Mouse (Mus musculus): Measurements from ENCODE around the gene Hoxd3. TPM values are rescaled to one million over a fixed set of nuclear protein-coding genes. Genes with fewer than 3 reads are reported as not detected.

The Hoxd3 gene
- polyA plus RNA-seq, 1 experiment from 2014 or later = not detected

DNA sequence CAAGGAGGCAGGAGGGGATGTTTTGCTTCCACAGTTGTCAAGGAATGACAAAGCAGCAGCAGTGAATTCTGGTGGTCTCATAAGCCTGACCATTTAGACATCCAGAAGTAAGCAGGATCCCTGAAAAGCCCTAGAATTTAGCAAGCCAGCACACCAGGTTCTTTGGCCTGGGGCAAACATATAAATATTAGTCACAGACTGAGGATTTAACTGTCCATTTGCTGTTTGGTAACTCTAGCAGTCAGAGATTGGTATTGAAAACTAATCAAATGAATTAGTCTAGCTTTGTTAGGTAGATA lies 30.2 kb downstream of the Hoxd3 start:
- H3K27ac ChIP-seq (replicated peaks) = no peak overlapping the region
- H3K4me3 ChIP-seq (replicated peaks) = no peak overlapping the region
- H3K4me2 ChIP-seq = no peak overlapping the region
- peaks cover 99% of the 10 kb centered on the region for H3K27me3 ChIP-seq
- no peaks in the 10 kb centered on the region for H3K4me1 ChIP-seq (replicated peaks)
- H3K9ac ChIP-seq = no peak overlapping the region
- no peak for ATAC-seq (ENCODE audit: insufficient read depth)
- no peaks in the 10 kb centered on the region for H3K36me3 ChIP-seq (replicated peaks)
- H3K9me3 ChIP-seq (replicated peaks) = no peaks in the 10 kb centered on the region

DNA sequence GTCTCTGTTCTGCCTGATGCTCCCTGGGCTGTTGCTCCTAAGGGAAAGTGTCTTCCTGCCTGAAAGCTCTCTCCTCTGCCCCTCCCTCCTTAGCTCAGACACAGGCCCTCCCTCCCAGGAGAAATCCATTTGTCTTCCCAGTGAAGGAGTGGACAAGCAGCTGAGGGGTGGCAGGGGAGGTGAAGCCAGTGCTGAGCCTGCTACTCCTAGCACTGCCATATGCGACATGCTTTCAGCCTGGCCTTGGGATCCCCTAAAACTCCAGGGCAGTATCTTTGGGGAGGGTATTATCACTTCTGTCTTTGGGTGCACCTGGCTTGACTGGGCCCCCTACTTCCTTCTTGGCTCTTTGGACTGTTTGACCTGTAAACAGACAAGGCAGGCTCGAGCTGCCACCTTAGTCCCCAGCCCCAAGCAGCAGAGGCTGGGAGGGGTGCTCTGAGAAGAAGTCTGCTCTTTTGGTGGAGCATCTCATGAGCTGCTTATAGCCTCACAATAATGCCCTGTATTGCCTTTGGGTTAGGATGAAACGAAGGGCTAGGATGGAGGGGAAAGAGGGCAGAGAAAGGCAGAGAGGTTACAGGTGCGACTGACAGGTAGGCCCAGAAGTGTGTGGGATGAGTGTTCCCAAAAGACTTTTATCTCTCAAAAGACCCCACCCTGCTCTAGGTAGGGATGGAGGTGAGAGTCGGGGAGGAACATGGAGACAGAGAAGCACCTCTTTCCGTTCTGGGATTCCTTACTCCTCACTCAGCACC lies 34.0 kb downstream of the Hoxd3 start:
- H3K9ac ChIP-seq = no peak overlapping the region
- no peak overlapping the region for H3K27ac ChIP-seq (replicated peaks)
- WGBS (ENCODE audit: insufficient replicate concordance) = 11% methylated on average over 6 of the region's 6 CpGs
- H3K4me3 ChIP-seq (replicated peaks) = no peak overlapping the region
- H3K4me1 ChIP-seq (replicated peaks) = no peaks in the 10 kb centered on the region
- no peaks in the 10 kb centered on the region for H3K36me3 ChIP-seq (replicated peaks)
- no peak for ATAC-seq (ENCODE audit: insufficient read depth)
- no peak overlapping the region for H3K4me2 ChIP-seq
- no peaks in the 10 kb centered on the region for H3K9me3 ChIP-seq (replicated peaks)
- peaks cover 99% of the 10 kb centered on the region for H3K27me3 ChIP-seq

DNA sequence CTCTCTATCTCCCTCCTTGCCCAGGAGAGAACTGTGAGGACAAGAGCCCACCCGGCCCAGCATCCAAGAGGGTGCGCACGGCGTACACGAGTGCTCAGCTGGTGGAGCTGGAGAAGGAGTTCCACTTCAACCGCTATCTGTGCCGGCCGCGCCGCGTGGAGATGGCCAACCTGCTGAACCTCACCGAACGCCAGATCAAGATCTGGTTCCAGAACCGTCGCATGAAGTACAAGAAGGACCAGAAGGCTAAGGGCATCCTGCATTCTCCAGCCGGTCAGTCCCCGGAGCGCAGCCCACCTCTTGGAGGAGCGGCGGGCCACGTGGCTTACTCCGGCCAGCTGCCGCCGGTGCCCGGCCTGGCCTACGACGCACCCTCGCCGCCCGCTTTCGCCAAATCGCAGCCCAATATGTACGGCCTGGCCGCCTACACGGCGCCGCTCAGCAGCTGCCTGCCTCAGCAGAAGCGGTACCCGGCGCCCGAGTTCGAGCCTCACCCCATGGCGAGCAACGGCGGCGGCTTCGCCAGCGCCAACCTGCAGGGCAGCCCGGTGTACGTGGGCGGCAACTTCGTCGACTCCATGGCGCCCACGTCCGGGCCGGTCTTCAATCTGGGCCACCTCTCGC lies 34.7 kb downstream of the Hoxd3 start:
- H3K27ac ChIP-seq (replicated peaks) = no peak overlapping the region
- H3K4me2 ChIP-seq = no peak overlapping the region
- no peaks in the 10 kb centered on the region for H3K9me3 ChIP-seq (replicated peaks)
- WGBS (ENCODE audit: insufficient replicate concordance) = 6% methylated on average over 58 of the region's 58 CpGs
- H3K36me3 ChIP-seq (replicated peaks) = no peaks in the 10 kb centered on the region
- no peak for ATAC-seq (ENCODE audit: insufficient read depth)
- H3K4me3 ChIP-seq (replicated peaks) = no peak overlapping the region
- H3K27me3 ChIP-seq = peaks cover 99% of the 10 kb centered on the region
- no peaks in the 10 kb centered on the region for H3K4me1 ChIP-seq (replicated peaks)
- H3K9ac ChIP-seq = no peak overlapping the region

DNA sequence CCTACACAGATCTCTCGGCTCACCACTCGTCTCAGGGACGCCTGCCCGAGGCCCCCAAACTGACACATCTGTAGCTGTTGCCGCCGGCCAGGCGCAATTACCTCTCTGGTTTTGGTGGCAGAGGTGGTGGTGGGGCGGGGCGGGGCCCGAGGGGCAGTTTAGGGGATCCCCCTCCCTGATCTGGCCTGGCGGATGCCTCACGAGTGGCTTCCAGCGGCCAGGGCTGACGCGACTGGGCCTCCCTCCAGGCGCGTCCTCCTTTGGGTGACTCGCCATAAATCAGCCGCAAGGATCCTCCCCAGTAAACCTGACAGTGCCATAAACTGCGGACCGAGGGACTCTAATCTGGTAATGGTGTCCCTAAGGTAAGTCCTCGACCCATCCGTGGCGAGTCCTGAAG lies 35.3 kb downstream of the Hoxd3 start:
- Histone ChIP-seq H3K27me3 (peaks cover 99% of the 10 kb centered on the region), H3K4me1 (replicated peaks) (no peaks in the 10 kb centered on the region), H3K4me2 (no peak overlapping the region), H3K27ac (replicated peaks) (no peak overlapping the region), H3K9me3 (replicated peaks) (no peaks in the 10 kb centered on the region), H3K4me3 (replicated peaks) (no peak overlapping the region), H3K36me3 (replicated peaks) (no peaks in the 10 kb centered on the region), H3K9ac (no peak overlapping the region)
- 5% methylated on average over 24 of the region's 24 CpGs for WGBS (ENCODE audit: insufficient replicate concordance)
- no peak for ATAC-seq (ENCODE audit: insufficient read depth)

DNA sequence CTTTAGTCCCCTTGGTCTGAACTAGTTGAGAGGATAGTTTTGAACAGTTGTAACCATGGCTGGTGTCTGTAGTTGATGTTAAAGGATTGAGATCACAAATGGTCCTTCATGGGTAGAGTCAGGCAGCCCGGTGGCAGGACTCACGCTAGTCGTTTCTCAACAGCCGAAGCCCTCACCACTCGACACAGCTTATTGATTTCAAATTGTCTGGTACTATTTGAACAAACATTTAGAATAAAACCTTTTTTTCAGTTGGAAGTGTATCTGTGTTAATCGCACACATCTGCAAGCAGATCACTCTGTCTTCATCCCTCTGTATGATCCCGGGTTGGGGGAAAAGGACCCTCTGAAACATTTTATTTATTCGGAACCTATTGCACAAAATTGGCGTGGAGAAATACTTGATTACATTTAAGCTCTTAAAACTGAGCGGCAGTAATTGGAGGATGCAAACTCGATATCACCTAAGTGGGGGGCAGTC lies 36.0 kb downstream of the Hoxd3 start:
- H3K4me3 ChIP-seq (replicated peaks) = no peak overlapping the region
- no peaks in the 10 kb centered on the region for H3K4me1 ChIP-seq (replicated peaks)
- WGBS (ENCODE audit: insufficient replicate concordance) = 22% methylated on average over 11 of the region's 11 CpGs
- H3K27me3 ChIP-seq = peaks cover 99% of the 10 kb centered on the region
- H3K36me3 ChIP-seq (replicated peaks) = no peaks in the 10 kb centered on the region
- no peak overlapping the region for H3K4me2 ChIP-seq
- no peak overlapping the region for H3K27ac ChIP-seq (replicated peaks)
- no peaks in the 10 kb centered on the region for H3K9me3 ChIP-seq (replicated peaks)
- no peak overlapping the region for H3K9ac ChIP-seq
- no peak for ATAC-seq (ENCODE audit: insufficient read depth)

DNA sequence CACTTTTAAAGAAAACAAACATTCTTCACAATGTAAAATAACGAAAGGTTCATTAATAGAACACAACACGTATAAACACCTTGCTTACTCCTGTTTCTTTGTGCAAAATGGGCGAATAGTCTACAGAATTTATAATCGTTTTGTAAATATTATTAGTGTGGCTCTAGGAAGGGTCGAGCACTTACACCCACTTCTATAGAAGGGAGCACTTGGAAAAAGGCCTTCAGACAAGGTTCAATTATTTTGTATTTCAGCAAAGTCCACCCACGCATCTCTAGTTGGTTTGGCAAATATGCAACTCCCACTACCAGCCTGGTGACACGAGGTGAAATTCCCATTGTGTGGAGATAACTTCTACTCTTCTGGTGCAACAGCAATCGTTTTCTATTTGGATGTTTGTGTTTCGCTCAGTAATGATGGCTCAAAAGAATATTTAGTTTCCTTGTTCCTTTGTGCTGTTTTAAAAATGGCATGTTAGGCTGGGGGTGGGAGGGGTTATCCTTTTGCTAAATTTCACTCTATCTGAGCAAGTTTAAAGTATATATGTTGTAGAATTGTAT lies 36.8 kb downstream of the Hoxd3 start:
- no peak overlapping the region for H3K27ac ChIP-seq (replicated peaks)
- H3K9ac ChIP-seq = no peak overlapping the region
- H3K4me3 ChIP-seq (replicated peaks) = no peak overlapping the region
- no peaks in the 10 kb centered on the region for H3K36me3 ChIP-seq (replicated peaks)
- H3K27me3 ChIP-seq = peaks cover 100% of the 10 kb centered on the region
- no peaks in the 10 kb centered on the region for H3K9me3 ChIP-seq (replicated peaks)
- H3K4me1 ChIP-seq (replicated peaks) = no peaks in the 10 kb centered on the region
- H3K4me2 ChIP-seq = no peak overlapping the region
- no peak for ATAC-seq (ENCODE audit: insufficient read depth)
- 13% methylated on average over 9 of the region's 9 CpGs for WGBS (ENCODE audit: insufficient replicate concordance)

DNA sequence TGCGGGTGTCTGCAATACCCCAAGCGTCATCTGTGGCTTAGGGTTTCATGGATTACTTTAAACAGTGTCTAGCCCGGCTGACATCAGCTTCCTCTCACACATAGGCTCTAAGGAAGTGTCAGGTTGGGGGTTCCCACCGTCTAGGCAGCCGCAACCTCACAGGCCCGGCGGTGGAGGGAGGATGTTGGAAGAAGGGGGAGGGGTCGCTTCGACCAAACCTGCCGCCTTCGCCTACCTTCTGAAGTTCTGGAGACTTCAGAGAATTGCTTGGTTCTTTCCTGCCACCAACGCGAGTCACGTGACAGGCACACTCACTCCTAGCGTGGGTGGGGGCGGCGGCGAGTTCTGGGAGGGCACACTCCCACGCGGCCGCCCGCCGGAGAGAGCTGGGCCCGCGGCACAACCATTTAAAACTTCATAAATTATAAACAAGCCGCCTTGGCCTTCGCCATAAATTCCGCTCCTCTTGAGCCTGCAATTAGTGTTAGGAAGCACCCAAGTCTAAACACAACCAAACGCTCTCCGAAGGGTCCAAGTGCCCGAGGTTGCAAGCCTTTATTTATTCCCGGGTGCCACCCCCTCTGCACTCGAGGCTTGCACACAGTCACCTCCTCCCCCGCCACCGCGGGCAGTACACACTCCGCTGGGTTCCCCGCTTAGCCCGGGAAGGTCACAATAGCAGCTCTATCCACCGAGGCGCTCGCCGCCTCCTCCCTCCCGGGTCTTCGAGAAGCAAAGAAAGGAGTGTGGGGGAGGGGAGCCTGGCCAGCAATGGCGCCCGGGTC lies 37.8 kb downstream of the Hoxd3 start:
- 2% methylated on average over 47 of the region's 47 CpGs for WGBS (ENCODE audit: insufficient replicate concordance)
- Histone ChIP-seq H3K27ac (replicated peaks) (no peak overlapping the region), H3K4me1 (replicated peaks) (no peaks in the 10 kb centered on the region), H3K9ac (no peak overlapping the region), H3K4me2 (no peak overlapping the region; the same call in 1 of the 2 replicates), H3K27me3 (peaks cover 100% of the 10 kb centered on the region), H3K36me3 (replicated peaks) (no peaks in the 10 kb centered on the region), H3K9me3 (replicated peaks) (no peaks in the 10 kb centered on the region), H3K4me3 (replicated peaks) (no peak overlapping the region)
- ATAC-seq (ENCODE audit: insufficient read depth) = no peak

DNA sequence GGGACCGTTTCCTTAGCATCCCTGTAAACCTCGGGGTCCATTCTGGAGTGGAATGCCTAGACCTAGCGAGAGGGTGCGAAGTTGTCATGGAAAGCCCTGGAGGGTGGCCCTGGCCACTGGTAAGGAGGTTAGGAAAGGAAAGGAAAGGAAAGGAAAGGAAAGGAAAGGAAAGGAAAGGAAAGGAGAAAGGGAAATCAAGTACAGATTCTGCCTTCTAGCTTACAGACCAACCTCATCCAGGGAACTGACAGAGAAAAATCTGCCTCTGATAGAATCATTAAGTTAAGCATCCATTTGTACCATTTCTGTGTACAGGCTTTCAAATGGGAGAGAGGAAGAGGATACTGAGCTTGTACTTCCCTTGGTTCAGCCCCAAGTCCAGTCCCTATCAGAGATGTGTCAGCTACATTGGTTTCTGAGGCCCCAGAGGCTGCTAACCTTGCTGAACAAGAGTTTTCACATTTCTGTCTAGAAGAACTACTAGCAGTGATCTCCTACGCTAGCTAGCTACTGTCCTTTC lies 39.1 kb downstream of the Hoxd3 start:
- no peak overlapping the region for H3K4me3 ChIP-seq (replicated peaks)
- H3K9ac ChIP-seq = no peak overlapping the region
- peaks cover 99% of the 10 kb centered on the region for H3K27me3 ChIP-seq
- no peaks in the 10 kb centered on the region for H3K9me3 ChIP-seq (replicated peaks)
- no peaks in the 10 kb centered on the region for H3K36me3 ChIP-seq (replicated peaks)
- H3K27ac ChIP-seq (replicated peaks) = no peak overlapping the region
- ATAC-seq (ENCODE audit: insufficient read depth) = no peak
- H3K4me2 ChIP-seq = no peak overlapping the region
- no peaks in the 10 kb centered on the region for H3K4me1 ChIP-seq (replicated peaks)
- WGBS (ENCODE audit: insufficient replicate concordance) = 22% methylated on average over 5 of the region's 5 CpGs

DNA sequence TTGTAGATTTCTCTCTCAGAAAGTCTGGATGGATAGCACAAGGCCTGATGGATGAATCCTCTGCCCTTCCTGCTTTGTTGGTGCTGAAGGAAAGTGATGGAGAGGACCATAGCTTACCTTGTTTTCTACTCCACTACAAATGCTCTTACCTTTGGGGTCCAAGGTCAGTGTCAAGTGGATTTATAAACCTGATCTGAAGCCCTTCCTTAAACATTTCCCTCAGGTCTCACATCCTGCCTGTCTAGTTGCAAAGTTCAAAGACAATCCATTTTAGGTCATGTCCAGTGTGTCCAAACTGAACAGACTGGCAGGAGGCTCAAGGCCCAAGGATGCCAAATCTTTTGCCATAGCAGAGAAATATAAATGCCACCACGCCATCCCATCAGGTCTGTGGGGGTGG lies 40.1 kb downstream of the Hoxd3 start:
- Histone ChIP-seq H3K4me1 (replicated peaks) (no peaks in the 10 kb centered on the region), H3K4me2 (no peak overlapping the region), H3K9me3 (replicated peaks) (no peaks in the 10 kb centered on the region), H3K27me3 (peaks cover 98% of the 10 kb centered on the region), H3K9ac (no peak overlapping the region), H3K4me3 (replicated peaks) (no peak overlapping the region), H3K27ac (replicated peaks) (no peak overlapping the region), H3K36me3 (replicated peaks) (no peaks in the 10 kb centered on the region)
- WGBS (ENCODE audit: insufficient replicate concordance) = 27% methylated on average over 1 of the region's 1 CpGs
- ATAC-seq (ENCODE audit: insufficient read depth) = no peak

DNA sequence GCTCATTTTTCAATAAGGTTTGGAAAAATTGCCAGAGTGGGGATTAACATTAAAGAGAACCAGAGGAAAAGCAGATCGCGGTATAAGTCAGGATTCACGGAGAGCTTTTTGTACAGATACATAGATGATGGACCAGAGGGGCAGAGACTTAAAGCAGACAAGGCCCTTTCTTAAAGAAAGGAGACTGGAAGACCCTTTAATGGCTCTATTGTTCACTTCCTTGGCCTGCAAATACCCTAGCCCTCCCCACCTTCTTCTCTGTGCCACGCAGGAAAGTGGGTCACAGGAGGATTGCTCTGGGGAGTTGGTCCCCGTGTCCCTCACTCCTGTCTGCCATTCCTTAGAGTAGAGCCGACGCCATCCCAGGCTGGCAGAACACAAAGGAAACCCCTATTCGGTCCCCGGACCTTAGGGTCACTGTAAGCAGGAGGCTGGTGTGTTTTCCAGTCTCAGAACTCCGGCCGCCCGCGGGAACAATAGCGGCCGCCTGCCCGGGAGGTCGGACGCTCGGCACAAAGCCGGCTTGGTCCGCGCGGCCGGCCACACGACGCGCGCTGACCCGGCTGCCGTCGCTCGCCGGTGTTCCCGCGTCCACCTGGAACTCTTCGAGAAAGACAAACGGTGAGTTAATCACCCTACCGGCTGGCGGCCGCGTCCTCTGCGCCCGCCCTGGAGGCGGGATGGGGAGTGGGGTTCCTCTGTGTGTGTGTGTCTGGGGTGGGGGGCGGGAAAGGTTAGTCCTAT lies 40.9 kb downstream of the Hoxd3 start:
- H3K4me3 ChIP-seq (replicated peaks) = no peak overlapping the region
- peaks cover 97% of the 10 kb centered on the region for H3K27me3 ChIP-seq
- no peak overlapping the region for H3K27ac ChIP-seq (replicated peaks)
- no peaks in the 10 kb centered on the region for H3K4me1 ChIP-seq (replicated peaks)
- no peak for ATAC-seq (ENCODE audit: insufficient read depth)
- no peaks in the 10 kb centered on the region for H3K9me3 ChIP-seq (replicated peaks)
- no peak overlapping the region for H3K4me2 ChIP-seq
- no peak overlapping the region for H3K9ac ChIP-seq
- no peaks in the 10 kb centered on the region for H3K36me3 ChIP-seq (replicated peaks)
- WGBS (ENCODE audit: insufficient replicate concordance) = 4% methylated on average over 45 of the region's 45 CpGs

DNA sequence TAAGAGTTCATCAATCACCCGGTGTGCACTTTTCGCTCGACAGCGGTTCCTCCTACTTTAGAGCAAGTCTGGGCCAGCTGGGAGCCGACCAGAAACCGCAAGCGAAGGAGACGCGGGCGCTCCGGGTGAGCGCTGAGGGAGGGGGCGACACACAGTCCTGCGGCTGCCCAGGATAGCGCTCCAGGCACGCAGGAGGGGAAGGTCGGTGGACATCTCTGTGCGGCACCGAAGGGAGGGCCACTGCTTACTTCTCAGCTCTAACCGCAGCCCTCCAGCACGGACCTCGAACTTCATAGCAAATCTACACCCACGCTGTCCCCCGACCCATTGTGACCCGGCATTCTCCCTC lies 41.4 kb downstream of the Hoxd3 start:
- ATAC-seq (ENCODE audit: insufficient read depth) = no peak
- Histone ChIP-seq H3K4me1 (replicated peaks) (no peaks in the 10 kb centered on the region), H3K9me3 (replicated peaks) (no peaks in the 10 kb centered on the region), H3K4me3 (replicated peaks) (no peak overlapping the region), H3K36me3 (replicated peaks) (no peaks in the 10 kb centered on the region), H3K27ac (replicated peaks) (no peak overlapping the region), H3K9ac (no peak overlapping the region), H3K27me3 (peaks cover 97% of the 10 kb centered on the region), H3K4me2 (no peak overlapping the region)
- 0% methylated on average over 25 of the region's 25 CpGs for WGBS (ENCODE audit: insufficient replicate concordance)
